Mouse (Mus musculus): Measurements from ENCODE around the gene Zfp775. TPM values are rescaled to one million over a fixed set of nuclear protein-coding genes. Genes with fewer than 3 reads are reported as not detected.
A peak's percentile ranks its signal among the peaks of the same experiment; 100 is the strongest.

Zfp775 gene
- total RNA-seq (2021) = 1 to 10 TPM; 4.0 to 5.4 TPM

DNA sequence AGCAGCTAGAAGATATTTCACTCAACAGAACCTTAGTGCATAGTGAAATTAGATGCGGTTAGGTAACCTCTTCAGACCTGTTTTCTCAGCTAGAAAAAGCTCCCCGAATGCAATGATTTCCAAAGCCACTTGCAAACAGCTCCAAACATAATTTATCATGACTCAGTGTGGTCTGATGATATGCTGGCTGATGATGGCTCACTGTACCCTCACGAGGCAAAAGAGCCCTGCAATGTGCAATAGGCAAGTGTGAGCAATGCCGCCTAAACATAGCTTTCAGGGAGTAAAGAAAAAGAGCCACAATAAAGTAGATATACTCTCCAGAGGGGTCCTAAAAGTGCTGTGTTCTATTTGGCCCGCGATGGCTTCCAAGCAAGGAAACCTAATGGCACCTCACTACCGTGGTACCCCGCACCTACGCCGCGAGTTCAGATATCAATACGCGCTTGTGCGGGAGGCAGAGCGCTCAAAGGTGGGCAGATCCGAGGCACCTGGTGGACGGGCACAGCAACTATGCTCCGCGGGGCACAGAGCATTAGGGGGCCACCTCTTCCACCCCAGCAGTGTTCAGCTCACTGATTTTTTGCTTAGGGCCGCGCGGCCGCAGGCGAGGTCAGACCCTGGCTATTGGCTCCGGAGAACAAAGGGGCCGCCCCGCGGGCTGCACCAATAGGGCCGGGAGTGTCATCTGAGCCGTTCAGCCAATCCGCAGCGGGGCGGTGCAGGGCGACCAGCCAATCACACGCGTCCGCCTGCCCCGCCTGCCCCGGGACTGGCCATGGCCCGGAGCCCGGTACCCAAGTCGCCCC lies at the start of gene Zfp775:
Zfp775 (plus strand) TSS at position 793 of the 809 bp plus-strand sequence.
- peak; percentile 97 for DNase-seq

DNA sequence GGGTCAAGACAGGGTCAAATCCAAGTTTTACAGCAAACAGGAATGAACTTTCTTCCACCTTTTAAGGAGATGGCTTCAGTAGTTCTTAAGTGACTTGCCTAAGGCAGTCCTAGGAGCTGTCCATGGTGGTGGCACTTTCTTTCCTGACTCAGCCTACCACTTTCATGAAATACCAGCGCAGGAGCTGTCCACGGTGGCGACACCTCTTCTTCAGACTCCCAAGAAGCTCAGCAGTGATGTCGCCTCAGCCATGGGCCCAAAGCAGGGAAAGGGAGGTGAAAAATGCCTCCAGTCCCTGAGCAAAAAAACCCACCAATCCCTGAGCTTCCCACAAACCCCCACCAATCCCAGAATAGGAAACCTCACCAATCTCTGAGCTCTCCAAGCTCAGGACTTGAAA lies 48.9 kb upstream of the Zfp775 start:
- no peak for DNase-seq

GRCm38 (mm10) chr6:48553819-48554218 lies 48.0 kb upstream of the Zfp775 start:
- no peak for DNase-seq

DNA sequence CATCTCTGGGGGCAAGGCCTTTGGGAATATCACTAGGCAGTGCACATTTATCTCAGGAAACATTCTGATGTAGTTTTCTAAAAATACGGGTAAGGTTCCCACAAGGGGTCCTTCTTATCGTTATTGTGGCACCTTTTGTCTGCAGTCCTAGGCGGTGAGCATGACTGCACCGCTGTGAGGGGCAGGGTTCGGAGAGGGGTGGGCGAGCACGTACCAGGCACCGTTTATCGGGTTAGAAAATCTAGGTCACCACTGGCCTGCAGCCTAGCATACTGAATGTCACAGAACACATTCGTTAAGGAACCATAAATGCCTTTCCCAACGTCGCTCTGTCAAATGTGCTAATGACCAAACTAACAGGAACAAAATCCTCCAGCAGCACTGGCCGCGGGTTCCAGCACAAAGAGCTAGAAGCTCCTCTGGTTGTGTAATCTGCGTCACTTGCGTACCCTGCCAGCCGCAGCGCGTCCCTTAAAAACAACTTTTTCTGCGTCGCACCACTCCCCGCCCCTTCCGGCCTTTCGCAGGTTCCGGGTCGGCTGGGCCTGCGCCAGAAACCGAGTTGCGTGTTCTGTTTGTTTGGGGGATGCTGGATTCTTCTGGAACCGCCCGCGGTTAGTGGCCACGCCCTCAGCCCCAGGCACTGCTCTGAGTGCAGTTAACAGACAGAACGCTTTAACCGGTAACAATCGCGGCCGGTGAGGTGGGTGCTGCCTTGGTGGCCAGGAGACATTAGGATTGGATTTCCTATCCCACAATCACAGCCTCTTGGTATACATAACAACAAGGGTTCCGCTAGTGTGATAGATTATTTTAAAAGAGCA lies 47.4 kb upstream of the Zfp775 start, which contains the start of gene Lrrc61:
Lrrc61 (plus strand) TSS at position 517 of the 824 bp plus-strand sequence.
- peak; percentile 99 for DNase-seq

GRCm38 (mm10) chr6:48555104-48555890 lies 46.6 kb upstream of the Zfp775 start:
- DNase-seq = peak; percentile 55

DNA sequence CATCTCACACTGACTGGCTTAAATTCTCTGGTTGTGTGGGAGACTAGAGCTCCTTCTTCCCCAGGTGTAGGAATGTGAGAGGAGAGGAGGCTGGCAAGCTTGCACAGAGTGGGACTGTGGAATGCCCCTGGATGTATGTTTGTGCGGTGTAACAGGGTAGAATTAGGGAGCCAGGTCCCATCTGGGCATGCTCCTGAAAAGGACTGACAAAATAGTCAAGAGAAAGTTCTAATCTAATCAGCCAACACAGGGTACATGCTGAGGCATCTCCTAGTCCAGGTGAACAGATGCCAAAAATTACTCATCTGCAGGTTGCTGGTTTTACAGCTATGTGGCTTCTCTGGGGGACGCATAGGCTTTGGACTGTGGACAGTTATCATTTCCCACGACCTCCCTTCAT lies 45.9 kb upstream of the Zfp775 start:
- DNase-seq = no peak

DNA sequence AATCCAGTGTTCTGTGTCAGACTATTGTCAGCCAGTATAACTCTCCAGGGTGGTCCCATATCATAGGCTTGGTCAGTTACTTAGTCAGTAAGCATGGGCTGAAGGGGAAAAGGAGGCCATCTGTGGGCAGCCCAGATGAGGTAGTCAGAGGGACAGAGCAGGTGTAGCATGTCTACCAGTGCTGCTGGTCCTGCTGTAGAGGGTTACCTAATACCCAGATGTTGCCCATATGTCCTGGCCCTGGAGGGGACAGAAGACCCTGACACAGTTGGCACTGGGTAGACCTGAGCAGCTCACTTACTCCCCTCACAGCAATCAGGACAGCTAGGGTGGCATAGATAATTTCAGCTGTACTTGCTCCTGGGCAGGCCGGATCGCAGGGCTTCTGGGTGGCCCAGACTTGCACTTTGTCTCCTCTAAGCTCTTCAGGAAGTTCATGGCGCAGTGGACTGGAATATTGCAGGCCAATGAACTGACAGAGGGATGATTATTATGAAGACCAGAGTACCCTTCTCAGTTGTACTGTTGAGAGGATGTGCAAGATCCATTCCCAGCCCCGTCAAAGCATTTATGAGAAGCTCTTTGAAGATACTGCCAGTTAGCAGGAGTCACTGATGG lies 36.1 kb upstream of the Zfp775 start:
- no peak for DNase-seq

DNA sequence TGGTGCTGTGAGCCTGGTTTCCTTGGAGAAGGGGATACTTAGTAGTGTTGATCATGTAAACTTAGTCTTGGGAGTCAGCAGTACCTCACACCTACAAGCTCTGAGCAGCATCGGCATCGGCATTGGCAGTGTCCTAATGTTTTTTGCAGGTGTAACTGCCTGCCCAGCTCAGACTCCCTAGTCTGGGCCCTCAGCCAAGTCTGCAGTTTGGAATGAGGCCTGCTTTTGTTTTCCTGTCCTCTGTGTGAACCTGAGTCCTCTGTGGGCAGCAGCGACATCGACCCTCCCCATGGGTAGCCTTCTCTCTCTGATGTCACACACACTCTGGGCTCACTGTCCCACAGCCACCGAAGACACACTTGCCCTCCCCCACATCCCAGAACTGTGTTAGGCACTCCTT lies 35.6 kb upstream of the Zfp775 start:
- DNase-seq = peak; percentile 86

DNA sequence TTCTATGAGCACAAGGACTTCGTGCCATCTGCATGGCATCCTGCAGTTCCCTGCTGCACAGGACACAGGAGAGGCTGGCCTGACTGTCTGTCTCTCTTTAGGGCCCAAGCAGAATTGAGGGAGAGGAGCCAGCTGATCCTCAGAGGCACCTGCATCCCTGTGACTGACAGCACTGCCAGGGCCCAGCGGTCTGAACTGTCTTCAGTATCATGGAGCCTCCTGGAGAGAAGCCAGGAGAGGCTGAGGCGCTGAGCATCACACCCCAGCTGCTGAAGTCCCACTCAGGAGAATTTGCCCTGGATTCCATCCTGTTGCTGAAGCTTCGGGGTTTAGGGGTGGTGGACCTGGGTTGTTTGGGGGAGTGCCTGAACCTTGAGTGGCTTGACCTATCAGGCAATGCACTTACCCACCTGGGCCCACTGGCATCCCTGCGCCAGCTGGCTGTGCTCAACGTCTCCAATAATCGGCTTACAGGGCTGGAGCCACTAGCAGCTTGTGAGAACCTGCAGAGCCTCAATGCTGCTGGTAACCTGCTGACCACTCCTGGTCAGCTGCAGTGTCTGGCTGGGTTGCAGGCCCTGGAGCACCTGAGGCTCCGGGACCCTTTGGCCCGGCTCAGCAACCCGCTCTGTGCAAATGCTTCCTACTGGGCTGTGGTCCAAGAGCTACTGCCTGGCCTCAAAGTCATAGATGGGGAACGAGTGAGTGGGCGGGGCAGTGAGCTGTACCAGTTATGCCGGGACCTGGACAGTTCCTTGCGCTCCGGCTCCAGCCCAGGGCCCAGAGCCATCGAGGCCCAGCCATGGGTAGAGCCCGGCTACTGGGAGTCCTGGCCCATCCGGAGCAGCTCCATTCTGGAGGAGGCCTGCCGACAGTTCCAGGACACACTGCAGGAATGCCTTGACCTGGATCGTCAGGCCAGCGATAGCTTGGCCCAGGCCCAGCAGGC lies 33.6 kb upstream of the Zfp775 start:
- DNase-seq = peak; percentile 71

DNA sequence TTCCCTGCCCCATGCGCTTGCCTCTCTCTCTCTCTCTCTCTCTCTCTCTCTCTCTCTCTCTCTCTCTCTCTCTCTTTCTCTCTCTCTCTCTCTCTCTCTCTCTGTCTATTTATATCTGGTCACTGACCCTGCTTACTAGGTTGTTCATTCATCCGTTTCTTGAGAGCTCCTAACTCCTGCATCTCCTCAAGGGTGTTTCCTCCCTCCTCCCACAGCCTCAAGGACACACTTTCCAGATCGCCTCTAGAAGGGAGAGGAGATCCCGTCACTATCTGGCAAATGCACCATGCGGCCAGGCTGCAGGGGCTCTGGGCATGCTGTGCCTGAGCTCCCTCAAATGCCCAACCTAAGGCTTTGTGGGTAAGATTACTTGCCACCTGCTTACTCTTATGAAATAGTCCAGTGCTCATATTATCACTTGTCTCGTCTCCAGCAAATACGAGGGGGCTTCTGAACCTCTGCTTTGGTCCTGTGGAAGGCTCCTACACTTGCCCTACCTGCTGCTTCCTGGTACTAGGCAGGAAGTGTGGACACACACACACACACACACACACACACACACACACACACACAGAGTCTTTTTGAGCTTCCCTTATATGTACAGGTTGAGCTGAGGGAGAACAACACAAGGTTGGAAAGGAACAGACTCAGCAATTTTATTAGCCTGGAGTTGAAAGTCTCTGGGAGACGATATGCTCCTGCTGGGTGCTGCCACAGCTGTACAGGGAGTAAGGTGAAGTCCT lies 32.6 kb upstream of the Zfp775 start:
- DNase-seq = no peak

DNA sequence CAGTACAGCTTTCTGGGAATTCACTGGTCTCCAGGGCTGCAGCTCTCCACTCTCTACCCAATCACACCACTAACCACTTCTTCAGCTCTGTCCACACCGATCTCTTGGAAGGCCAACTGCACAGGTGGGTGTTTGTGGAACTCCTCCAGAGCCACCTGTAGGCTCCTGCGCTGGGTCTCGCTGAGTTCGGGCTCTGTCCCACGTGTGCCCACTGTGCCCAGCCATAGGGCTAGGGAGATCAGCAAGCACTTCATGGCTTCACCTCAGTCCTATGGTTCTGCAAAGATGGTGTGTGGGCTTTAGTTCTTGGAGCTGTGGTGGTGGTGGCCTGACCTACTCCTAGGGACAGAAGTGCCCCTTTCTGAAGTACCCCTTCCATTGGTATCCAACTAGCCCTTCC lies 29.8 kb upstream of the Zfp775 start:
- DNase-seq = no peak

GRCm38 (mm10) chr6:48572572-48573061 lies 29.2 kb upstream of the Zfp775 start, which contains the start of gene Rarres2:
TSS of gene Rarres2 (minus strand) at chr6:48572789.
- DNase-seq = peak; percentile 67

DNA sequence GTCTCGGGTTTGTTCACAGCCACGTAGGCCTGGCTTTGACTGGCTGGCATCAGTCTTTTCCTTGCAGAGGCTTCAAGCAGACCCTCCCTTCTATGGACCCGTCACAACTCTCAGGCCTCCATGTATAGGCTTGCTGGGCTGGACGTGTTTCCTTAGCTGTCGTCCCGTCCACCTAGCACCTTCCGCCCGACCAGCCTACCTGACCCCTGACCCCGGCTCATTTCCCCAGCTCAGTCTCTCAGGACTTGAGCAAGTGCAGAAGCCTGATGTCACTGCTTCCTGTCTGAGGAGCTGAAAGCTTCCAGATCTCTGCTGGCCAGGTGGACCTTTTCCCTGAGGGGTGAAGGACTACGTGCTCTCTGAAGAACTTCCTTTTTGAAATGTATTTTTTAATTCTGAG lies 28.6 kb upstream of the Zfp775 start:
- DNase-seq = peak; percentile 60

- no peak for DNase-seq
Observed at GRCm38 (mm10) chr6:48573981-48574380, 27.9 kb upstream of the Zfp775 start.

GRCm38 (mm10) chr6:48578736-48579135 lies 23.1 kb upstream of the Zfp775 start:
- DNase-seq = no peak

GRCm38 (mm10) chr6:48579215-48579648 lies 22.6 kb upstream of the Zfp775 start:
- no peak for DNase-seq

- DNase-seq = no peak
Observed at GRCm38 (mm10) chr6:48581257-48581656, 20.6 kb upstream of the Zfp775 start.

DNA sequence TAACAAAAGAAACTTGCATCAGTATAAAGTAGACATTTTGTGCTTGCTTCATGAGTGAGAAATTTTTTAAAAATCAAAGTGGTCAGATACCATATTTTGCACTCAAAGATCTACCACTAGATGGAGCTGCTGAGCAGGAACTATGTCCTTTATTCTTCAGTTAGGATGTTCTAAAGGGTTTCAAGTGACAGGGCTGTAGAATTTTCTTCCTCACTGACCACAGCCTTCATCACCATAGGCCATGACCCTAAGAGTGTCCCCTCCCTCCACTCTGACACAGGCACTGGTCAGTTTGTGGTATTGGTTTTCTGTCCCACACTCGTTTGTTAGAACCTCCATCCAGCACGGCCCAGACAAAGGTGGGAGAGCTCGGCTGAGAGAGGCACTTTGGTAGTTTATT lies 19.8 kb upstream of the Zfp775 start:
- DNase-seq = no peak

- no peak for DNase-seq
Observed at GRCm38 (mm10) chr6:48589194-48589750, 12.6 kb upstream of the Zfp775 start, which contains the start of gene Gm45021. TSS of gene Gm45021 (plus strand) at chr6:48589610.

Measured in heart, postnatal 4 days (tissue).